8 mouse cellular contexts compared by ENCODE assay signal in genomic region chr7:84779276-84779825, GRCm38 (mm10).
DNase-seq lines count a peak whose midpoint lies in the region; ATAC-seq and TF ChIP-seq lines count a peak whose summit lies in the region.

No protein-coding gene starts in this region.

- peak overlapping the region; percentile 74 for H3K4me3 ChIP-seq in G1E (ENCODE audit: low read depth, low read length)
- H3K4me3 ChIP-seq in forebrain, postnatal 0 days (ENCODE audit: low read depth, low read length) = peak overlapping the region; percentile 39
- peak overlapping the region; percentile 62 for H3K4me3 ChIP-seq in lung, embryonic 16.5 days (ENCODE audit: low read length)

- peaks cover 25% of the 10 kb centered on the region for H3K4me1 ChIP-seq in G1E (ENCODE audit: insufficient read depth, low read depth, low read length)
- H3K4me1 ChIP-seq in forebrain, postnatal 0 days (ENCODE audit: insufficient read depth) = no peaks in the 10 kb centered on the region
- H3K4me1 ChIP-seq in lung, embryonic 16.5 days (replicated peaks; ENCODE audit: control insufficient read depth, insufficient read depth, low read length) = no peaks in the 10 kb centered on the region

- H3K27me3 ChIP-seq in G1E (ENCODE audit: insufficient read depth, low read length) = no peaks in the 10 kb centered on the region
- no peaks in the 10 kb centered on the region for H3K27me3 ChIP-seq in forebrain, postnatal 0 days (ENCODE audit: insufficient read depth, low read length)
- H3K27me3 ChIP-seq in lung, embryonic 16.5 days (ENCODE audit: control insufficient read depth, insufficient read depth, low read depth, low read length) = no peaks in the 10 kb centered on the region

- H3K27ac ChIP-seq in forebrain, postnatal 0 days (ENCODE audit: low read depth, low read length) = no peak overlapping the region; the same call in 1 of the 2 replicates
- H3K27ac ChIP-seq in lung, embryonic 16.5 days (ENCODE audit: low read length) = no peak overlapping the region; the same call in 1 of the 2 replicates

- ATAC-seq in G1E (ENCODE audit: extremely low read depth, insufficient number of reproducible peaks, low FRiP score, poor library complexity, severe bottlenecking) = peak; percentile 95
- peak; percentile 97 for ATAC-seq in forebrain, postnatal 0 days
- peak; percentile 95 to 97 for ATAC-seq in hematopoietic stem cell, adult 5-6 weeks (replicated peaks in 1 of 2; ENCODE audit: insufficient read depth in 1 of 2, low FRiP score in 2 of 2, low TSS enrichment in 1 of 2, low read depth in 1 of 2, poor library complexity in 2 of 2, severe bottlenecking in 2 of 2)
- peak; percentile 96 for ATAC-seq in lung, embryonic 16.5 days (ENCODE audit: low read depth)

- DNase-seq in G1E (ENCODE audit: low spot score) = peak; percentile 67
- DNase-seq in cerebellum, adult 18-20 months = peak; percentile 87 to 89
- DNase-seq in forebrain, postnatal 0 days = peak; percentile 90
- peak; percentile 87 for DNase-seq in layer of hippocampus, adult 9-10 months (ENCODE audit: low spot score)
- DNase-seq in ovary, postnatal 10 days (ENCODE audit: low spot score) = peak; percentile 58
- DNase-seq in thymus, postnatal 10 days (ENCODE audit: low spot score in 2 of 2) = peak; percentile 68 to 87

- peak; percentile 97 for TF ChIP-seq CTCF in G1E (IDR thresholded peaks at IDR 0.05; ENCODE audit: low read depth, low read length)
- TF ChIP-seq CTCF in forebrain, postnatal 0 days (IDR thresholded peaks at IDR 0.05; ENCODE audit: low read depth) = peak; percentile 95

- 2% methylated on average over 30 of the region's 30 CpGs for WGBS in forebrain, postnatal 0 days
- under 1% methylated on average over 30 of the region's 30 CpGs for WGBS in lung, embryonic 16.5 days

- no peaks in the 10 kb centered on the region for H3K9me3 ChIP-seq in G1E (replicated peaks)
- no peaks in the 10 kb centered on the region for H3K9me3 ChIP-seq in forebrain, postnatal 0 days (ENCODE audit: low read length)
- no peaks in the 10 kb centered on the region for H3K9me3 ChIP-seq in lung, embryonic 16.5 days (ENCODE audit: control insufficient read depth, low read length)

- peak overlapping the region; percentile 63 for H3K4me2 ChIP-seq in forebrain, postnatal 0 days (ENCODE audit: low read depth)
- H3K4me2 ChIP-seq in lung, embryonic 16.5 days (ENCODE audit: low read depth, low read length) = peak overlapping the region; percentile 70

- peak overlapping the region; percentile 62 for H3K9ac ChIP-seq in forebrain, postnatal 0 days
- H3K9ac ChIP-seq in lung, embryonic 16.5 days (ENCODE audit: low read length) = peak overlapping the region; percentile 72

- no peaks in the 10 kb centered on the region for H3K36me3 ChIP-seq in G1E (replicated peaks)
- H3K36me3 ChIP-seq in forebrain, postnatal 0 days (ENCODE audit: insufficient read depth) = no peaks in the 10 kb centered on the region
- no peaks in the 10 kb centered on the region for H3K36me3 ChIP-seq in lung, embryonic 16.5 days (ENCODE audit: control insufficient read depth, insufficient read depth, low read length)
